Mouse (Mus musculus): ENCODE data around the gene Anks6. TPM values are rescaled to one million over a fixed set of nuclear protein-coding genes. Genes with fewer than 3 reads are reported as not detected.
A peak's percentile ranks its signal among the peaks of the same experiment; 100 is the strongest.
"Not testable (repeated sequence)": the region's sequence is repeated elsewhere in the genome, so short reads cannot be mapped to it uniquely, and the experiment has no call there.

Gene Anks6
- total RNA-seq, 2 experiments from 2014 or later, result 21.7 to 25.9 TPM

DNA sequence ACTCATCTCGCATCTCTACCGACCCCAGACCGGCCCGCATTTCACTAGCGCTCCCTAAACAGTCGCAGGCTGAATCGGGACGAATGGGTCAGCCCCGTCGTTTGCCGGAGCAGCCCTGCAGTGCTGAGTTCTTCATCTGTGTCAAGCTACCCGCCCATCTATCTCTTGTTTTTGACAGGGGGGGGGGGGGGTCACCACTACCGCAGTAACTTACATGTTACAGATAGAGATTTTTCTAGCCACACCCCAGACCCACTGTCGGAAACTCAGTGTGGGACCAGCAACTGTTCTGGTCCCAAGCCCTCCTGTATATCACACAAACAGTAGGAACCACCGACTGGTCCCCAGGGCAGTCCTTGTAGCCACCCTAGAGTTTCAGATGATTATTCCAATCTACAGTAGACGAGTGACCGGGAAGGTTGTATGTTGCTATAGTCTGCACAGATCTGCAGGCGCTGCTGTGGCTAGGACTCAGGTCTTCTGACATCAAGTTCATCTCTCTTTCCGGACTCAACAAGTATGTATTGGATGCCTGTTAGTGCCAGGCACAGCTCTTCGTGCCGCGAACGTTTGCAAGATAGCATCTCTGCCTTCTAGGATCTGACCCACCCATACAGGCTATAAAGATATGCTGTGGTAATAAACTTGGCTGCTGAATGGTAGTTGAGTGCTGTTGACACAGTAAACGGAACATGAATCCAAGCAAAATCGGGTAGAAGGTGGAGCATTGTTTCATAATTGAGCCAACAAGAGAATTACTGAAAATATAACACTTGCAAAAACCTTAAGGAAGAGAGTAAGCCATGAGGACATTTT is 491 bp upstream of the Anks6 start:
- TF ChIP-seq CTCF (conservative IDR thresholded peaks at IDR 0.05), result no peak
- no peak for DNase-seq (ENCODE audit: low spot score in 2 of 2)
- Histone ChIP-seq H3K27ac (peak overlapping the region; percentile 90), H3K4me3 (peak overlapping the region; percentile 63)

DNA sequence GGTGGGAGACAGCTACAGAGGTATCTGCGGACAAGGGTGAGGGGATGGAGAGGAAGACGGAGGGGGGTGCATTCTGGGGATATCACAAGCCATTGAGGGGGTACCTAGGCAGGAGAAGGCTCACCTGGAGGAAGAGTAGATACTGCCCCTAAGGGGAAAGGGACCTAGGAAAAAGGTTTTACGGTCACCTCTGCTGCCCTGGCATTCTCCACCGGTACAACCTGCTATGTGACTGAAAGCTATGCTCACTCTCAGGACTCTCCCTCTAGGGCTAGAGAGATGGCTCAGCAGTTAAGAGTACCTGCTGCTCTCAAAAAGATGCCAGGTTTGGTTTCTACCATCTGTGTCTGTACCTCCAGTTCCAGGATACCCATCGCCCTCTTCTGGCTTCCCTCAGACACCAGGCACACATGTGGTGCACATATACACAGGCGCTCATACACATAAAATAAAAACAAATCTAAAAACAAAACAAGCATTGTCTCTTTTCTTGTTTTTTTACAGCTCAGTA is 1.6 kb downstream of the Anks6 start:
- no peak for TF ChIP-seq CTCF (conservative IDR thresholded peaks at IDR 0.05)
- DNase-seq (ENCODE audit: low spot score in 2 of 2), result no peak
- no peak overlapping the region for H3K27ac ChIP-seq
- no peak overlapping the region; the same call in none of the 2 replicates for H3K4me3 ChIP-seq

DNA sequence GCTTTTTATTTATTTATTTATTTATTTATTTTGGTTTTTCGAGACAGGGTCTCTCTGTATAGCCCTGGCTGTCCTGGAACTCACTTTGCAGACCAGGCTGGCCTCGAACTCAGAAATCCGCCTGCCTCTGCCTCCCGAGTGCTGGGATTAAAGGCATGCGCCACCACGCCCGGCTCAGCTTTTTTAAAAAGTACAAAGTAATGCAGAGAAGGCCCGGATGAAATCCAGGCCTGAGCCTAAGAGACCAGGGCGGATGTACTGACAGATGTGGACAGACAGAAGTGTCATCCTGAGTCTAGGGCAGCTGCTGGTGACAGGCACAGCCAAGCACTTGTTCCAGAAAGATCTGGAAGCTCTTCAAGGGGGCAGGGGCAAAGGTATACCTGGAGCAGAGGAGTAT is 2.1 kb downstream of the Anks6 start:
- not testable (repeated sequence) for H3K27ac ChIP-seq; DNase-seq (ENCODE audit: low spot score in 2 of 2)

DNA sequence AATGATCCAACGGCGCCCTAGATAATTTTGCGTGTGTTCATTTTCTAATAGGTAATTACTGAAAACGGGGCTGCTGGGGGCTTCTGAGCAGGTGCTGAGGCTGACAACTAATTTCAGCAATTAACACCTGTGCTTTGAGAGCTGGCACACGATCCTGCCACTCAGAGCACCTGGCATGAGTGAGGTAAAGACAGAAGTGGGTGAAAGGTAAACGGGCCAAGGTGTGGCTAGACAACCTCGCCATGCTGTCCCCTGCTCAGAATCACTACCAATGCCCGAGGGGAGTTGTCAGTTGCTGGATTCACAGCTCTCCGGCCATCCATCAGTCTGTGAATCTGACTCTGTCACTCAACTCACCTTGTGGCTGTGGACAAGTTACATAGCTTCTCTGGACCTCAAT is 5.3 kb downstream of the Anks6 start:
- H3K4me3 ChIP-seq, result no peak overlapping the region
- DNase-seq (ENCODE audit: low spot score in 2 of 2), result no peak
- no peak for TF ChIP-seq CTCF (conservative IDR thresholded peaks at IDR 0.05)
- H3K27ac ChIP-seq, result no peak overlapping the region

More for the DNA sequence above, 2.1 kb downstream of the Anks6 start:
- not testable (repeated sequence) for H3K4me3 ChIP-seq

DNA sequence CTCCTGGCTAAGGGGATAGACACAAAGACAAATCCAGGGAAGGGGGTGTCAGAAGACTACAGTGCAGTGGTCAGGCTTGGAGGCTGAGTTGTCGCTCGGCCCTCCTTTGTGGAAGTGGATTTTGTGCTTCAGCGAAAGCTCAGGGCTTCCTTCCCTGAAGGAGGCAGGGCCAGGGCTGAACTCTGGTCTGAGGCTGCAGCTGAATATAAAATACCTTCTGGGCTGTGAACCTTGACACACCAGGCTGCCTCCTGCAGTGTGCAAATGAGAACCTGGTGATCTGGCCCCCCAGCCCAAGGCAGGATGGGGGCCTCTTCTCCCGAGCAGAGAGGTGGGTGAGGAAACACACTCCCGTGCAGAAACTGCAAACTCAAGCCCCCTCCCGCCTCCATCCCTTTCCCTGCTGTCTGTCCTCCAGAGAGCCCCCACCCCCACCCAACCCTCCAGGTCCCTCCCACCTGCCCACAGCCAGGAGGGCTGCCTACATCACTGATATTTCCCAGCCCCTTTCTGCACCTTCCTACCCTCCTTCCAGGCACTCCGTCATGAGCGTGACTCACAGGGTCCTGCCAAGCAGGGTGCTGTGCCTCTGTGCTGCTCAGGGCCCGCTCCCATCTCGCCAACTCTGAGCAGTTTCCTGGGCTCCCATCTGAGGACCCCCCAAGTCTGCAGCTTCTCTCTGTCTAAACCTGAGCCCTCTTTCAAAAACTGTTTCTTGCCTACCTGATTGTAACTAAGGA is 6.4 kb downstream of the Anks6 start:
- no peak overlapping the region for H3K4me3 ChIP-seq
- H3K27ac ChIP-seq, result 0 out of 2 replicates have a peak overlapping the region, but pooled peaks have one; percentile 10
- DNase-seq (ENCODE audit: low spot score in 2 of 2), result no peak
- TF ChIP-seq CTCF (conservative IDR thresholded peaks at IDR 0.05), result no peak

DNA sequence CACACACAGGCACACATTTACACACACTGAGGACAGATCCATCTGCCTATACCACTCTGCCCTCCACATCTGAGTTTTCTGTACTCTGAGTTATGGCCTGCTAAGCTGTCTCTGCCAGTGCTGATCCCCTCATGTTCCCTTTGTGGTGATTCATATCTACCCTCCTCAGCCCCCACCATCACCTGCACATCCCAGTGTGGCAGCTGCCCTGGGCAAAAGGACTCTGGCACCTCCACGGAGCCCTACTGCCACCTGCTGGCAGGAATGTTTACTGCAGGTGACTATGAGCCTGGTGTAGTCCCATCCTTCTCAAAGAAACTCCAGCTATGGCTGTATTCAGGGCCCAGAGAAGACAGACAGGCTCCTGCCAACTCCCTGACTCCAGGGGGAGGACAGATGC is 7.1 kb downstream of the Anks6 start:
- Histone ChIP-seq H3K4me3 (no peak overlapping the region), H3K27ac (0 out of 2 replicates have a peak overlapping the region, but pooled peaks have one; percentile 10)
- DNase-seq (ENCODE audit: low spot score in 2 of 2), result peak; percentile 86 to 95
- TF ChIP-seq CTCF (conservative IDR thresholded peaks at IDR 0.05), result peak; percentile 99

DNA sequence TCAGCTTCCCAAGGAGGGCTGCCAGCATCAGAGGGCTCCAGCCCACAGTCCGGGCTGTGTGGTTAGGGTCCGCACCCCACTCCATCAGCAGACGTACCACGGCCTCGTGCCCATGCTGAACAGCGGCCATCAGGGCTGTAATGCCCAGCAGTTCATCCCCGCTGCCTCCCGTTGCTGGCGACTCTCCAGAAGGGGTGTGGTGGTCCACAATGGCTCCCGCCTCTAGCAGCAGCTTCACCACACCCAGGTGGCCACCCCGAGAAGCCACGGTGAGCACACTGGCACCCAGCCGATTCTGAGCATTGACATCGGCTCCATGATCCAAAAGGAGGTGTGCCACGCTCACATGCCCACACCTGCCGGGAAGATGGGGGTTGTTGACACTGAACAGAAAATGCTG is 8.0 kb downstream of the Anks6 start:
- no peak for TF ChIP-seq CTCF (conservative IDR thresholded peaks at IDR 0.05)
- no peak for DNase-seq (ENCODE audit: low spot score in 2 of 2)
- H3K27ac ChIP-seq, result no peak overlapping the region
- no peak overlapping the region for H3K4me3 ChIP-seq

DNA sequence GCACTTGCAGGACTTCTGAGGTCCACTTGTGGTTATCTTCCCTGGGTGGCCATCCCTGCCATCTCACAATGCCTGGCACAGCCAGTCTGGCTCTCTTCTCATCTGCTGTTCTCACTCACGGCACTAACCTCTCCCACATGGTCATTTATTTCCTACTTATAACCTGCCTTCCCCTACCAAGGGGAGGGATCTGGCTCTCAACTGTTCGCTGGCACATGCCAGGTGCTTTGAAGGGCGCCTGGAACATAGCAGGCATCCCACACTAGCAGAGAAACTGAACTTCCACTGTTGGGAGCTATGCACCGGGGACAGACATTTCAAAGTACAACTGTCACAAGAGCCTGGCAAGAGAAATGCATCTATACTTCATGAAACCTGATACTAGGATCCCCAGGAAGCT is 9.5 kb downstream of the Anks6 start:
- Histone ChIP-seq H3K27ac (no peak overlapping the region), H3K4me3 (no peak overlapping the region)
- no peak for TF ChIP-seq CTCF (conservative IDR thresholded peaks at IDR 0.05)
- no peak for DNase-seq (ENCODE audit: low spot score in 2 of 2)

DNA sequence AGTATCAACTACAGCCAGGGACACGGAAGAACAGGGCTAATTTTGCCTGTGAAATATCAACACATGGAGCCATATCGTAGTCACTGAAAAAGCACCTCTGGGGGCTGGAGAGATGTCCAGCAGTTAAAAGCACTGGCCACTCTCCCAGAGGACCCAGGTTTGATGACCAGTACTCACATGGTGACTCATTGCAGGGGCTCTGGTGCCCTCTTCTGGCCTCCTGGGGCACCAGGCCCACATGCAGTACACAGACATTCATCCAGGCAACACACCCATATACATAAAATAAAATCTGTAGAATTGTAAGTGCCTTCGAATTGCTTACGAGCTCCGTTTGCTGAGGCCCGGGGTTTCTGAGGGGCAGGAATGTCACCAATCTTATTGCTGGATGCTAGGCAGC is 10.3 kb downstream of the Anks6 start:
- no peak overlapping the region for H3K4me3 ChIP-seq

DNA sequence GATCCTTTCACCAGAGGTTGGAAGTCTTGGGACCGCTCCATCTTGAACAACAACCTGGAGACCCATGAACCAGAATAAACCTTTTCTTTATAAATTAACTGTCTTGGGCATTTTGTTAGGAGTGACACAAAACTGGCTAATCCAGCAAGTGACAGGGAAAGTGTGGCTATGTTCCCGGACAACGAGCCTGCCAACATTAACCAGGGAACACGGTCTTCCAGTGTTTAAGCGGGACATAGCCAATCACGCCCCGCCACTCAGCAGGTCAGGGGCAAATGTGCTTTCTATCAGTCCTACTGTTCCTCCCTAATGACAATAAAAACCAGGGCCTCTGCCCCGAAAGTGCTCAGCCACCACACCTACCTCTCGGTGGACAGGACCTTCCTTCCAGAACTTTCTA is 13.4 kb downstream of the Anks6 start:
- no peak for DNase-seq (ENCODE audit: low spot score in 2 of 2)
- Histone ChIP-seq H3K4me3 (no peak overlapping the region), H3K27ac (no peak overlapping the region)
- no peak for TF ChIP-seq CTCF (conservative IDR thresholded peaks at IDR 0.05)

More for the DNA sequence above, 10.3 kb downstream of the Anks6 start:
- no peak overlapping the region for H3K27ac ChIP-seq
- TF ChIP-seq CTCF (conservative IDR thresholded peaks at IDR 0.05), result peak; percentile 61
- no peak for DNase-seq (ENCODE audit: low spot score in 2 of 2)

DNA sequence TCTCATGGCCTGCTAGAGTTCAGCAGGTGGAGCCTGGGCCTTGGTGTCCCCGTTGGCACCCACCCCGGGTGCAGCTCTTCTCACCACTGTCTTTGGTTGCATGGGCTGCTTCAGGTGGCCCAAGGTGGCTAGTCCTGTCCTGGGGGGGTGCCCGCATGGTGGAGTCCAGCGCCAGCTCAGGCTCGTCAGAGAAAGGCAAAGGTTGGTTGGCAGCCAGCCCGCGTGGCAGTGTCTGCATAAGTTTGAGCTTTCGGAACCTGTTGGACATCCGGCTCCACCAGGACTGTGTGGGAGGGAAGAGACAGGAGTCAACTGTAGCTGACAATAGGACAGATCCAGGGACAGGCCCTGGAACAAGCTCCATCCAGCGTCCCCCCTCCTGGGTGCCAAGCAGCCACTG is 17.6 kb downstream of the Anks6 start:
- H3K4me3 ChIP-seq, result no peak overlapping the region
- no peak for DNase-seq (ENCODE audit: low spot score in 2 of 2)
- no peak overlapping the region for H3K27ac ChIP-seq
- TF ChIP-seq CTCF (conservative IDR thresholded peaks at IDR 0.05), result no peak

DNA sequence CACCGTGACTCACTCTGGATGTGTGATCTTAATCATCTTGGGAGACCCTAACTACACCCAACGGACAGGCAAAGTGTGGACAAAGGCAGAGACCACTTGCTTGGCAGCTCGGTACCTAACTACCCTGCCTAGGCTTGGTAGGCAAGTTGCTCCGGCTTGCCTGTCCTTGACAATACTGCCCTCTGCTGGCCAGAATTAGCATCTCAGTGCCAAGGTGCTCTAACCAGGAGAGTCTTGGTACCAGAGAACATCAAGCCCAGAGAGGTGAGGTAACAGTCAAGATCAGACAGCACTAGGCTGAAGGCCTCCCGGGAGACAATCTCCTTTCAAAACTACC is 19.9 kb downstream of the Anks6 start:
- Histone ChIP-seq H3K4me3 (no peak overlapping the region), H3K27ac (no peak overlapping the region)
- peak; percentile 95 for TF ChIP-seq CTCF (conservative IDR thresholded peaks at IDR 0.05)
- peak; percentile 76 to 87 for DNase-seq (ENCODE audit: low spot score in 2 of 2)

DNA sequence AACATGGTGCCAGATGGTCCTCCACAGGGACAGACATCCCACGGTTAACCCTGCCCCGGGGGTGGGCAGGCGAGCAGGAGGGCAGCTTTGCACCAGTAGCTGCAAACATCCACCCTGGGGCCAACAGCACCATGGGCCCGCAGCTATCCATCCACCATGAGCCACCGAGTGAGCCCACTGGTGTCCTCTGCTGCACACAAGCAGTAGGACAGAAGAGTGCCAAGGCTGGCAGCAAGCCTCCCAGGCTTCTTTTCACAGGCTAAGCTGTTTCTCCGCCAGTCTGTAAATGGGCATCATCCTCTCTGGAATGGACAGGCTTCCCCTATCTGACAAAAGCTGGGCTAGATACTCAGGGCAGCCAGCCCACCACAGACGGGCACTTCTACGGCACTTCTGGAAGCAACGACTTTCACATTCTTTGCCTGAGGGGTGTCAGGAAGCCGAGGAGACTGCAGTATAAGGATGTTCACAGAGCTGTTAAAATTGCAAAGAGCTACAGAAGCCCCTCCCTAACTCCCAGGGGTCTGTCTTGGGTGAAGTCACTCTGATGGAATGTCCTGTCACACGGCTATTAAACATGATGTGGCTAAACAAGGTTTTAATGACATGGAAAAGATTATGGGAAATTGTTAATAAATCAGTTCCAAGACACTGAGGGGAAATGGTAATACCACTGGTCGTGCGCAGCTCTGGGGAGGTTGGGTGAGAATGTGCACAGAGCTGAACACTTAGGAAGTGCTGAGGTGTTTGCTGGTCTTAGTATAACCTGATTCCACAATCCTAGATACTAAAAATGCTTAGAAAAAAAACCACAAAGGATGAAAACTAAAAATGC is 20.5 kb downstream of the Anks6 start:
- peak; percentile 55 for TF ChIP-seq CTCF (conservative IDR thresholded peaks at IDR 0.05)
- Histone ChIP-seq H3K4me3 (no peak overlapping the region), H3K27ac (0 out of 2 replicates have a peak overlapping the region, but pooled peaks have one; percentile 14)
- DNase-seq (ENCODE audit: low spot score in 2 of 2), result no peak
